Mouse (Mus musculus) C2C12 (cell line): ENCODE results near the gene Arl13b.

Experiments
- CTCF ChIP-seq: IDR thresholded peaks from one replicate; pipeline ENCODE4 v1.5.1; 2011; ENCODE audit not compliant: control insufficient read depth, insufficient read depth, insufficient read length
- USF1 ChIP-seq: IDR thresholded peaks from one replicate; pipeline ENCODE4 v1.6.1; 2011; ENCODE audit warnings: low read depth, mild to moderate bottlenecking, control low read depth, moderate library complexity

GRCm38 (mm10) chr16:62758340-62758739 is 88.5 kb downstream of the Arl13b start:
- TF ChIP-seq CTCF (no peak), USF1 (no peak)
